In the genomic region with DNA sequence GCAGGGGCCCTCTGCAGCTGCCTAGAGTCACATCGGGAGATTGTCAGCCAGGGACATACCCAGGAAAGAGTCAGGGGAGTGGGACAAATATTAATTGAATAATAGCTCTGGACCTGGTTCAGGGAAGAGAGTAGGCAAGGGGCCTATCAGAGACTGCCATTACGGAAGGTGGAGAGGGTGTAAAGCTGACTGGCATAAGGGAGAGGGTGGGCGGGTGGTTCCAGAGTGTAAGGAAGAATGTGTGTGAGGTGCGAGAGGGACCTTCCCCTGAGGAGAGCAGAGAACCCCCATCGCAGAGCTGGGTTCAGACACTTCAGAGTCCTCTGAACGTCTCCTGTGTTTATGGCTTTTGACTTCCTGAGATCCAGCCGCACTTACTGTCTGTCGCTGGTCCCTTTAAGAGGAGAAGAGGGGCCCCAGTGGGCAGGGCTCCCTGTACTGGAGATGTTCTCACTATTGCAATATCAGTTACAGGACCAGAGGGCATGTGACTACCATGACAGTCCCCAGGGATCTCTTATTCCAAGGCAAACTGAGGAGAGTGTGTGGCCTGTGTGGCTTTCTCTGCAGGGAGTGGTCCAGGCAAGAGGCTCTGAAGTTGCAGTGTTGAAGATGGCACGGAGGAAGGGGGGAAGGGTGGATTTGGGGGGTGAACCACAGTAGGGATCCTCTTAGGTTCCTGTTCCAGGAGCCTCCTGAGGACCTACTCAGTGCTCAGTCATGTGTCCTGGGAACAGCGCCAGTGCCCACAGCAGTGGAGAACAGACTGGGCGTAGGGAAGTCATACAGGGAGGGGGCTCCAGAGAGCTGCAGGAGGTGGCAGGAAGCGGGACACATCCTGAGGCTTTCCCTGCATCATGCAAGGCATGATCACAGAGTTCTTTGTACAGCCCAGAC, we compare ENCODE assay signal across 9 mouse cellular contexts. TPM values are rescaled to one million over a fixed set of nuclear protein-coding genes. Genes with fewer than 3 reads are reported as not detected.
A peak's percentile ranks its signal among the peaks of the same experiment; 100 is the strongest.
DNase-seq lines count a peak whose midpoint lies in the region; ATAC-seq and TF ChIP-seq lines count a peak whose summit lies in the region.
"Had no signal": no experiment of that assay in that cellular context is flagged by ENCODE, and none has a peak within 500 bp of the region (broad histone marks: within the 10 kb centered on the region; RNA-seq: fewer than 3 reads in every experiment).

No protein-coding gene starts in this region.

- peaks cover 9% of the 10 kb centered on the region for H3K4me1 ChIP-seq in heart, embryonic 16.5 days (ENCODE audit: control insufficient read depth, insufficient read depth, low read length)
- H3K4me1 ChIP-seq in heart, adult 2 months (ENCODE audit: control insufficient read depth, insufficient read depth, low read length), result no peaks in the 10 kb centered on the region
- peaks cover 10 to 17% of the 10 kb centered on the region in 2 experiments; a peak in 3 of 4 replicates for H3K4me1 ChIP-seq in ES-E14 (ENCODE audit: control insufficient read depth in 2 of 2, insufficient read depth in 2 of 2, low read length in 2 of 2, poor library complexity in 1 of 2)
- peaks cover 11% of the 10 kb centered on the region for H3K4me1 ChIP-seq in embryonic facial prominence, embryonic 13.5 days
- H3K4me1 ChIP-seq in liver, embryonic 15.5 days (replicated peaks), result peaks cover 37% of the 10 kb centered on the region
- H3K4me1 ChIP-seq: forebrain, embryonic 15.5 days had no signal

- no peak for TF ChIP-seq EP300 in heart, adult 2 months (IDR thresholded peaks at IDR 0.05; ENCODE audit: insufficient read depth, low read depth, low read length)

- in situ Hi-C loops in ES-E14 (cut with MboI; ENCODE audit: low sequenced_read_pairs in 2 of 2, unreplicated experiment in 2 of 2), result no loop called here

- no peaks in the 10 kb centered on the region for H3K79me2 ChIP-seq in heart, adult 2 months (replicated peaks; ENCODE audit: control insufficient read depth, insufficient read depth, low read length)

- DNase-seq in heart, adult 2 months, result no peak
- DNase-seq in ES-E14 (ENCODE audit: low read depth, low spot score), result no peak
- DNase-seq in testis, postnatal 10 days (ENCODE audit: low spot score), result no peak
- no peak for DNase-seq in kidney, adult 8-10 months

- intact Hi-C loops in heart, adult 2 months (cut with DNase I), result loop anchor here (2.0 kb wide), 2 partner anchors 85 to 111 kb away; no protein-coding TSS in a partner anchor

- no peaks in the 10 kb centered on the region for H3K9me3 ChIP-seq in heart, embryonic 16.5 days (replicated peaks; ENCODE audit: control insufficient read depth, low read length)
- no peaks in the 10 kb centered on the region for H3K9me3 ChIP-seq in ES-E14 (ENCODE audit: control insufficient read depth, insufficient read depth, low read depth, low read length)
- H3K9me3 ChIP-seq in embryonic facial prominence, embryonic 13.5 days, result no peaks in the 10 kb centered on the region
- H3K9me3 ChIP-seq in liver, embryonic 15.5 days (replicated peaks), result no peaks in the 10 kb centered on the region
- H3K9me3 ChIP-seq: forebrain, embryonic 15.5 days had no signal

- peak overlapping the region; percentile 38; the same call in 1 of the 2 replicates for H3K9ac ChIP-seq in heart, embryonic 16.5 days (ENCODE audit: low read length)
- H3K9ac ChIP-seq in heart, adult 2 months (ENCODE audit: low read depth, low read length), result no peak overlapping the region
- peak overlapping the region; percentile 72; the same call in 1 of the 2 replicates for H3K9ac ChIP-seq in ES-E14 (ENCODE audit: insufficient read depth, low read depth, low read length, poor library complexity, severe bottlenecking)
- H3K9ac ChIP-seq in embryonic facial prominence, embryonic 13.5 days, result peak overlapping the region; percentile 46; the same call in 1 of the 2 replicates
- H3K9ac ChIP-seq in liver, embryonic 15.5 days, result peak overlapping the region; percentile 46
- H3K9ac ChIP-seq: forebrain, embryonic 15.5 days had no signal

- WGBS in heart, embryonic 16.5 days, result 42% methylated on average over 12 of the region's 12 CpGs
- WGBS in heart, adult 2 months, result 41% methylated on average over 12 of the region's 12 CpGs
- 44% methylated on average over 12 of the region's 12 CpGs for WGBS in embryonic facial prominence, embryonic 13.5 days
- whole genome bisulfite sequencing in liver, embryonic 15.5 days (ENCODE audit: insufficient replicate concordance), result 27% methylated on average over 12 of the region's 12 CpGs

- peak; percentile 21; the same call in 1 of the 2 replicates for ATAC-seq in heart, embryonic 16.5 days (replicated peaks; ENCODE audit: extremely low read depth, insufficient read depth, low FRiP score)
- ATAC-seq in embryonic facial prominence, embryonic 13.5 days (ENCODE audit: insufficient number of reproducible peaks, insufficient read depth, low FRiP score, low TSS enrichment, low read depth), result 0 out of 2 replicates have a peak, but pooled peaks have one; percentile 21
- ATAC-seq in liver, embryonic 15.5 days (ENCODE audit: insufficient read depth), result peak; percentile 72
- ATAC-seq in frontal cortex, adult (ENCODE audit: low TSS enrichment), result no peak; the same call in 1 of the 2 replicates

- no peak for TF ChIP-seq POLR2A in heart, adult 2 months (IDR thresholded peaks at IDR 0.05; ENCODE audit: insufficient read depth, low read depth, low read length)

- peak overlapping the region; percentile 32 for H3K4me2 ChIP-seq in heart, embryonic 16.5 days (ENCODE audit: low read depth, low read length)
- peak overlapping the region; percentile 33 for H3K4me2 ChIP-seq in embryonic facial prominence, embryonic 13.5 days
- H3K4me2 ChIP-seq in liver, embryonic 15.5 days, result peak overlapping the region; percentile 69
- H3K4me2 ChIP-seq: forebrain, embryonic 15.5 days had no signal

- no peaks in the 10 kb centered on the region for H3K36me3 ChIP-seq in heart, embryonic 16.5 days (ENCODE audit: control insufficient read depth, insufficient read depth)
- H3K36me3 ChIP-seq in heart, adult 2 months (ENCODE audit: control insufficient read depth, insufficient read depth, low read length), result no peaks in the 10 kb centered on the region
- H3K36me3 ChIP-seq in ES-E14 (ENCODE audit: control insufficient read depth, insufficient read depth, low read length, poor library complexity, severe bottlenecking), result peaks cover 19% of the 10 kb centered on the region
- H3K36me3 ChIP-seq in embryonic facial prominence, embryonic 13.5 days, result no peaks in the 10 kb centered on the region
- H3K36me3 ChIP-seq in liver, embryonic 15.5 days (replicated peaks), result no peaks in the 10 kb centered on the region
- H3K36me3 ChIP-seq: forebrain, embryonic 15.5 days had no signal

- TF ChIP-seq CTCF in heart, adult 2 months (IDR thresholded peaks at IDR 0.05), result no peak

- no peaks in the 10 kb centered on the region for H3K27me3 ChIP-seq in heart, embryonic 16.5 days (ENCODE audit: control insufficient read depth, insufficient read depth, low read length)
- H3K27me3 ChIP-seq in heart, adult 2 months (ENCODE audit: control insufficient read depth, insufficient read depth, low read length), result no peaks in the 10 kb centered on the region
- H3K27me3 ChIP-seq in embryonic facial prominence, embryonic 13.5 days, result no peaks in the 10 kb centered on the region
- H3K27me3 ChIP-seq in liver, embryonic 15.5 days, result no peaks in the 10 kb centered on the region
- H3K27me3 ChIP-seq: forebrain, embryonic 15.5 days had no signal

- no peak overlapping the region for H3K4me3 ChIP-seq in heart, embryonic 16.5 days (ENCODE audit: low read length)
- H3K4me3 ChIP-seq in heart, adult 2 months, result no peak overlapping the region
- peak overlapping the region; percentile 47 to 64; a peak in 3 of 4 replicates for H3K4me3 ChIP-seq in ES-E14 (ENCODE audit: insufficient read depth in 1 of 2, low read depth in 1 of 2, low read length in 2 of 2, poor library complexity in 1 of 2, severe bottlenecking in 1 of 2)
- H3K4me3 ChIP-seq in embryonic facial prominence, embryonic 13.5 days, result no peak overlapping the region
- peak overlapping the region; percentile 32 for H3K4me3 ChIP-seq in liver, embryonic 15.5 days (replicated peaks)
- H3K4me3 ChIP-seq: forebrain, embryonic 15.5 days had no signal

- H3K27ac ChIP-seq in heart, embryonic 16.5 days (ENCODE audit: low read length), result no peak overlapping the region
- H3K27ac ChIP-seq in heart, adult 2 months, result no peak overlapping the region
- H3K27ac ChIP-seq in ES-E14 (ENCODE audit: insufficient read depth, low read depth, low read length, poor library complexity, severe bottlenecking), result peak overlapping the region; percentile 34
- 0 out of 2 replicates have a peak overlapping the region, but pooled peaks have one; percentile 18 for H3K27ac ChIP-seq in embryonic facial prominence, embryonic 13.5 days
- peak overlapping the region; percentile 61 for H3K27ac ChIP-seq in liver, embryonic 15.5 days (replicated peaks)
- H3K27ac ChIP-seq: forebrain, embryonic 15.5 days had no signal

RNA-seq across cellular contexts. Expression of a gene that starts 7.2 kb away (rescaled TPM):
- 0.66 and 0.87 TPM in 2 replicates for polyA plus RNA-seq in heart, embryonic 16.5 days (2015; fragmentation: Nextera tagmentation; extraction: Ambion mirVana)
- under 1 TPM in 1 of 2 experiments, not detected in 1; 0.76 TPM for total RNA-seq in heart, adult 2 months (2021)
- polyA plus RNA-seq in heart, adult 2 months (2012; rRNA removed), result 0.45 and 0.47 TPM in 2 replicates
- 32.5 and 33.0 TPM in 2 replicates for total RNA-seq in ES-E14 (2012; rRNA removed)
- polyA plus RNA-seq in embryonic facial prominence, embryonic 13.5 days (2015; fragmentation: Nextera tagmentation; extraction: Ambion mirVana), result 0.25 and 0.83 TPM in 2 replicates
- 1.9 and 2.2 TPM in 2 replicates for polyA plus RNA-seq in liver, embryonic 15.5 days (2015; fragmentation: Nextera tagmentation; extraction: Ambion mirVana)
- polyA plus RNA-seq: forebrain, embryonic 15.5 days had no signal

RNA-seq across cellular contexts. Expression of a gene that starts 8.1 kb away (rescaled TPM):
- polyA plus RNA-seq in heart, embryonic 16.5 days (2015; fragmentation: Nextera tagmentation; extraction: Ambion mirVana), result 97.7 and 102 TPM in 2 replicates
- 100 to 1,000 TPM; 219 to 306 TPM for total RNA-seq in heart, adult 2 months (2021)
- polyA plus RNA-seq in heart, adult 2 months (2012; rRNA removed), result 142 and 198 TPM in 2 replicates
- 60.3 and 87.7 TPM in 2 replicates for total RNA-seq in ES-E14 (2012; rRNA removed)
- 67.1 and 68.4 TPM in 2 replicates for polyA plus RNA-seq in embryonic facial prominence, embryonic 13.5 days (2015; fragmentation: Nextera tagmentation; extraction: Ambion mirVana)
- 46.3 and 48.5 TPM in 2 replicates for polyA plus RNA-seq in liver, embryonic 15.5 days (2015; fragmentation: Nextera tagmentation; extraction: Ambion mirVana)

RNA-seq across cellular contexts. Expression of a gene that starts 35.7 kb away (rescaled TPM):
- 1.3 and 1.8 TPM in 2 replicates for polyA plus RNA-seq in heart, embryonic 16.5 days (2015; fragmentation: Nextera tagmentation; extraction: Ambion mirVana)
- 1 to 10 TPM; 2.9 to 3.2 TPM for total RNA-seq in heart, adult 2 months (2021)
- polyA plus RNA-seq in heart, adult 2 months (2012; rRNA removed), result 6.7 and 7.2 TPM in 2 replicates
- 17.8 and 20.2 TPM in 2 replicates for total RNA-seq in ES-E14 (2012; rRNA removed)
- 2.9 and 3.8 TPM in 2 replicates for polyA plus RNA-seq in embryonic facial prominence, embryonic 13.5 days (2015; fragmentation: Nextera tagmentation; extraction: Ambion mirVana)
- polyA plus RNA-seq in liver, embryonic 15.5 days (2015; fragmentation: Nextera tagmentation; extraction: Ambion mirVana), result 0.66 and 0.75 TPM in 2 replicates

RNA-seq across cellular contexts. Expression of a gene that starts 35.8 kb away (rescaled TPM):
- 25.0 and 27.1 TPM in 2 replicates for polyA plus RNA-seq in heart, embryonic 16.5 days (2015; fragmentation: Nextera tagmentation; extraction: Ambion mirVana)
- total RNA-seq in heart, adult 2 months (2021), result 10 to 100 TPM; 27.3 to 29.6 TPM
- polyA plus RNA-seq in heart, adult 2 months (2012; rRNA removed), result 20.9 and 36.0 TPM in 2 replicates
- 31.4 and 37.9 TPM in 2 replicates for total RNA-seq in ES-E14 (2012; rRNA removed)
- 22.9 and 23.0 TPM in 2 replicates for polyA plus RNA-seq in embryonic facial prominence, embryonic 13.5 days (2015; fragmentation: Nextera tagmentation; extraction: Ambion mirVana)
- polyA plus RNA-seq in liver, embryonic 15.5 days (2015; fragmentation: Nextera tagmentation; extraction: Ambion mirVana), result 280 and 325 TPM in 2 replicates

RNA-seq across cellular contexts. Expression of a gene that starts 51.7 kb away (rescaled TPM):
- polyA plus RNA-seq in heart, embryonic 16.5 days (2015; fragmentation: Nextera tagmentation; extraction: Ambion mirVana), result 156 and 160 TPM in 2 replicates
- total RNA-seq in heart, adult 2 months (2021), result 100 to 1,000 TPM; 132 to 152 TPM
- 158 and 177 TPM in 2 replicates for polyA plus RNA-seq in heart, adult 2 months (2012; rRNA removed)
- 131 and 178 TPM in 2 replicates for total RNA-seq in ES-E14 (2012; rRNA removed)
- 198 and 206 TPM in 2 replicates for polyA plus RNA-seq in embryonic facial prominence, embryonic 13.5 days (2015; fragmentation: Nextera tagmentation; extraction: Ambion mirVana)
- 118 and 131 TPM in 2 replicates for polyA plus RNA-seq in liver, embryonic 15.5 days (2015; fragmentation: Nextera tagmentation; extraction: Ambion mirVana)

Comparison
In these comparisons a context has a peak if more than half of its experiments do, and no peak if none do; other contexts are left out.
1. H3K27ac ChIP-seq: peak in ES-E14 (single experiment), embryonic facial prominence, embryonic 13.5 days (single experiment) and liver, embryonic 15.5 days (single experiment); none in heart, embryonic 16.5 days (single experiment) and heart, adult 2 months (single experiment).
2. H3K4me3 ChIP-seq: peak in ES-E14 (2 of 2) and liver, embryonic 15.5 days (single experiment); none in heart, embryonic 16.5 days (single experiment), heart, adult 2 months (single experiment) and embryonic facial prominence, embryonic 13.5 days (single experiment).
3. Peak in every context shown above with its lines, with median percentiles within 50 percentile points of each other: H3K4me2 ChIP-seq.